Mouse (Mus musculus) embryo, embryonic 11.5 days (tissue): ENCODE measurements around the gene Cenpl.
"Not testable (repeated sequence)": the region's sequence is repeated elsewhere in the genome, so short reads cannot be mapped to it uniquely, and the experiment has no call there.

Experiments used
- DNase-seq: peaks from one replicate; pipeline ENCODE4 v3.0.0-alpha.2; 2012; ENCODE audit warnings: low read depth, low spot score

Gene Cenpl

DNA sequence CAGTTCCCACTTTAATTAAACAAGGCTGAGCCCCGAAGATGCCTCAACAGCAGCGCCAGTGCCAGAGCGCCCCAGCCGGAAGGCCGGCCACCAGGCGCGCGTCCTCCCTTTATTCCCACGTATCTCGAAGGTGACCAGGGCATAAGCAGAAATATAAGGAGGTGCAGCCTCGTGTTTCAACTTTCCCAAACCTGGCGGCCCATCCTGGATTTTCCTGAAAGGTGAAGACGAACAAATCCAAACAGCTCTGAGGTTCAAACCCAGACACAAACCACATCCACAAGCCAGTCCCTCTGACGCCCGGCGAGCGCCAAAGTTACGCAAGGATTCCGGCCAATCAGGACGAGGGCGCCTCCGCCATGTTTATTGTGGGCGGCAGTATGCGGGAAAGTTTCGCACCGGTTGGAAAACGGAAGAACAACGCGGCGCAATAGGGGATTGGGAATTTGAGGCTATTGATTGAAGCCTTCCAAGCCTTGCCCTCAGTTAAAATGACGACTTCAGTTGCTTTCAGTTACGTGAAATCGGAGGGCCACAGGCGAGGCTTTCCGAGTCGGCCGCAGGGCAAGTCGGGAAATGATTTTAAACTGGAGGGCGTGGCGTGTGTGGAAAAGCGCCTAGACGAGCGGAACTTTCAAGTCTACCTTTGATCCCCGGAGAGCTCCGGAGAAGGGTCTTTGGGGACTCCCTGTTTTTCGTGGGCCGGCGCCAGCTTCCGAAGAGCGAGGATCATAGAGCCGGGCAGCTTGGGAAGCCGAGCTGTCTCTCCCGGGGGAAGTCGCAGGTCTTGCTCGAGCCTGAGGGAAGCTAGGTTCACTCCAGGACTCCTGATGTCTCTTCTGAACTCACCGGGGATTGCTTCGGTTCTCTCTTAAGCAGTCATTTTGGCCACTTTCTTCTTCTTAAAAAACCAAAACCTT is at the start of gene Cenpl, which contains the start of gene Dars2:
Gene Cenpl, plus strand, starts transcription at position 362 of the 920 bp plus-strand sequence.
Gene Dars2, minus strand, starts transcription at position 307 of the 920 bp plus-strand sequence.
- DNase-seq: peak; percentile 91

DNA sequence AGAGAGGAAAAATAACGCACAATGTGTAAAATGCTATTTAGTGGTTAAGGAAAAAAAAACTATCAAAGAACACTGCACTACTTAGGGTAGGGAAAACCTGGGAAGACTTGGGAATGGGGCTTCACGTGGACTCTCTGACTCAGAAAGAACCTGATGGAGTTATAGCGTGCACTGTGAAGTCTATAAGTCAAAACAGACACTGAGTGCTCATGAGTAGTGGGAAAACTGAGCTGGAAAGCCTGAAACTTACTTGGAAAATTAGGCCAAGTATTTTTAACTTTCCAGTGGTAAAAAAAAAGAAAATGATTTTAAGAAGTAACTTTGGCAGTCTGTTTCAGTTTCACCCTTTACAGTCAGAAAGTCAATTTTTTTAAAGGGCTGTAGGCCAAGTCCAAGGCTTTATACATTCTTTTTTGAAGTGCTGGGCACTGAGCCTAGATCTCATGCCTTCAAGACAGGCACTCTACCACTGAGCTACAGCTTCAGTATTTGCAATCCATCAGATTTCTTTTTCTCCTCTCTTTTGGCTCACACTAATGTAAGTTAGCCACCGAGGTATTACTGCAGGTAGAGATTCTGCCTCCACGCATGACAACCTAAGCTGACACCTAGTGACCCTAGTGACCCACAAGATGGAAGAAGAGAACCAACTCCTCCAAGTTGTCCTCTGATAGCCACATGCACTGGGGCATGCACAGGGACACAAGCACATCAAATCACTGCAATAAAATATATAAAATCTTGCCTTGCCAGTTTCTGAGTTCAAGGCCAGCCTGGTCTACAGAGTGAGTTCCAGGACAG is 44.9 kb upstream of the Cenpl start:
- no peak for DNase-seq

DNA sequence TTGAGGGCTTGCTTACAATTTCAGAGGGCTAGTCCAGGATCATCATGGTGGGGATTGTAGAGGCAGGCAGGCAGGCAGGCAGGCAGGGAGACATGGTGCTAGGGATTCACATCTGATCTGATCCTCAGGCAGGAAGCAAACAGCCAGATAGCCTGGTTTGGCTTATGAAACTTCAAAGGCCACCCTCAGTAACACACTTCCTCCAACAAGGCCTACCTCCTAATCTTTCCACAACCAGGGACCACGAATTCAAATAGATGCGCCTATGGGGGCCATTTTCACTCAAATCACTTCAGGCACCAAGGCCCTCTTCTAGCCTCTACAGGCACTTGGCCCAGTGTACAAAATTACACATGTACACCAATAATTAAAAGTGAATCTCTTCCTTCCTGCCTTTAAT is 43.3 kb upstream of the Cenpl start:
- DNase-seq: no peak

DNA sequence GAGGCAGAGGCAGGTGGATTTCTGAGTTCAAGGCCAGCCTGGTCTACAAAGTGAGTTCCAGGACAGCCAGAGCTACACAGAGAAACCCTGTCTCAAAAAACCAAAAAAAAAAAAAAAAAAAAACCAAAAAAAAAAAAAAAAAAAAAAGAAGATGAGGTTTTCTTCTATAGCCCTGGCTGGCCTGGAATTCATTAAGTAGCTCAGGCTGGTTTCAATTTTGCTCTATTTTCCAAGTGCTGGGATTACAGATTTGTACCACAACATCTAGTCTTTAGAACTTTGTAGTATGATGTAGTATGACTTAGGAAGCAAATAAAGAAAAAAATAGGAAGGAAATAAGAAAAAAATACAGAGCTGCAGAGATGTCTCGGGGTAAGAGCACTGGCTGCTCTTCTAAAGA is 42.1 kb upstream of the Cenpl start:
- not testable (repeated sequence) for DNase-seq

DNA sequence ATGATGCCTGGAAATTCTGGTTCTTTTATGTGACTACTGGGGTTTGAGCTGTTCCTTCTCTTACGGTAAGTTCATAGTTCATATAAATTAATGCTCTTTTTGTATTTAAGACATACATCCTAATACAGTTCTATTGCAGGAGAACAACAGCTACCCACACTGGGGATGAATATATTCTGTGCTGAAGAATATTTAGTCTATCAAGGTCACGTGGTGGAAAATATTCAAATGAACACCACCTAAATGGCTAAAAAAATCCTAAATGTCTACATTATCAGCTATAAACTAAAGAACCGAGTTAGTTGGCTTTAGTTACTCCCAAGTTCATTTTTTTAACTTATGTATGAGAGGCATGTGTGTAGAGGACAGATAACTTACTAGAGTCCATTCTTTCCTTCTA is 40.5 kb upstream of the Cenpl start:
- DNase-seq: no peak

DNA sequence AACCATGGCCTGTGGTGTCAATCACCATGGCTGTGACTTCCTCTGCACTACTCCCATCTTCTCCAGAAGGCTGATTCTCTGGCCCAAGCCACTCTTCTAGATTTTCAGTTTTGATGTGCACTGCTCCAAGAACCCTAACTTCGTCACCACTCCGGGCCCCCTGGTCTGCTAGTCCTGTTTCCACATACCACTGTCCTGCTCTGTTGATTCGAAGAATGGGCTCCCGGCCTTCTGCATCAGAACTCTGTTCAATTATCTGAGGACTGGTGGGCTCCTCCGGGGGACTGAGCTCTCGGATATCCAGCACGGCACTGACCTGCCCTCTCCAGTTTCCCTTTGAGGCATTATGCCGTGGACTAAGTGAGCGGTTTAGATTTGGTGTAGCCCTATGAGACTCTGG is 38.6 kb upstream of the Cenpl start:
- no peak for DNase-seq

DNA sequence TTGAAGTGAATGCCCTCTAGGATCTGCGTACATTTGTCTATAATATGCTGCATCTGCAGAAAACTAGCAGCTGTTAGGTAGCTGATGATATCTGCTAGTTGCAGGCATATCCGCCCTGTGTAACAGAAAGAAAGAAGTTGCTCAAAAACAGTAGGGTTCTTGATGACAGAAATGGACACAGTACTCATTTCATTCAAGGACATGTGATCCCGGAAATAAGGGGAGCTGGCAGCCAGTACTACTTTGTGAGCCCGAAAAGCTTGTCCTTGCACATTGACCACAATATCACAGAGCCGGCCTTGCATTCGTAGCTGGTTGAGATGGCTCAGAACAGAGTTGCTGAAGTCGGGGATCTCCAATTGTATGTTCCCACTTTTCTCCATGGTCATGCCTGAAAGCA is 38.2 kb upstream of the Cenpl start:
- no peak for DNase-seq

DNA sequence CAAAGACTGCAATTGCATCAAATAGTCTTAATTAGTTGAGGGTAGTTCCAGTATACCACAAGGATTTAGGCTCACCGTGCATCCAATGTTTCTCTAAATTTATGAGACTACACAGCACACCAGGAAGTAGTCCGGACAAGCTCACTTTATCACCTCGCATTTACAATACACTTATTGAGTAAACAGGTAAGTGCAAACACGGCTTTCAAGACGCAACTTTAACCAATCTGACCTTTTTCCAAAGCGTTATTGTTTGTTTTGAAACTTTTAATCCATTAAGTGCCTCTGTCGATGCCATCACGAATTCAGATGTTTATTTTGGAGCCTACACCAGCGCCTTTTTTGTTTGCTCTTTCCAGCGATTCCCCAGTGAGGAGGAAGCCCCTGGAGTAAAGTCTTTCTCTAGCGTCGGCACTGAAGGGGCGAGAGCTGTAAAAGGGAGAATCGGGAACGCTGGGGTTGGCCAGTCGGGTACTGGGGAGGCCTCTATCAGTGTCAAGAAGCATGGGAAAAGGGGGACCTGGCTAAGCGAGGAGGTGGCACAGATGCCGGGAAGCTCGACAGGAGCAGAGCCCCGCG is 36.6 kb upstream of the Cenpl start:
- no peak for DNase-seq

DNA sequence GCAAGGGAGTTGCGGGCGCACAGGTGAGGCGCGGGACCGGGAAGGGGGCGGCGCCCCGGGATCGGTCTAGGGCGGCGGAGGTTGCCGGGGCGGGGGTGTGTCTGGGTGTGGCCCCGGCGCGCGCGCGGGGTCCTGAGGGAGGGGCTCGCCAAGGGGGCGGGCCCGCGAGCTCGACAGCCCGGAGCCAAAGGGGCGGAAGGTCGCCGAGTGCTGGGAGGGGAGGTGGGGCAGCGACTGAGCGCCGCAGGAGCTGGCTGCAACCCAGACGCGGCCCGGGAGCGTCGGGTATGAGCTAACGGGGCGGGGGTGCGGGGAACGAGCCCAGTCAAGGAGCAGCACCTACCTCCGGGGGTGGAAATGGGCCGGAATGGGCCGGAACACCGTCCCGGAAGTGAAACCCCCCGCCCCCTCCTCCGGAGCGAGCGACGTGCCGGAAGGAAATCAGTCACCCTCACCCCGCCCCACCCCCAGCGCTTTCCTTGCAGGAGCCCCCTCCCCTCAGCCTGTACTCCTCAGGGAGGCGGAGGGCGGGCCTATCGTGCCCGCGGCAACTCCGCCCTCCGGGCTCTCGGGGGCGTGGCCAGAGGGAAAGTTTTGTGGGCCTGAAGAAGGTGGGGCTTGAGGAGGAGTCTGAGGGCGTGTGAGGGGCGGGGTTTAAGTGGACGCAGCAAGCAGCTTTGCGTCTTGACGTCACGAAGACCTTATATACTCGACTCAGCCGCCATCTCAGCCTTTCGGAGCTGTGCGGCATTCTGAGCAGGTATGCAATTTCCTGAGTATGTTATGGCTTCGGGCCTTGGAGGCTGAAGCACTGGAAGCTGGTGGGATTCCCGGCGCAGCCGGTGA is 35.9 kb upstream of the Cenpl start, which contains the start of gene Zbtb37:
Gene Zbtb37, minus strand, starts transcription at position 415 of the 846 bp plus-strand sequence.
- peak; percentile 100 for DNase-seq

DNA sequence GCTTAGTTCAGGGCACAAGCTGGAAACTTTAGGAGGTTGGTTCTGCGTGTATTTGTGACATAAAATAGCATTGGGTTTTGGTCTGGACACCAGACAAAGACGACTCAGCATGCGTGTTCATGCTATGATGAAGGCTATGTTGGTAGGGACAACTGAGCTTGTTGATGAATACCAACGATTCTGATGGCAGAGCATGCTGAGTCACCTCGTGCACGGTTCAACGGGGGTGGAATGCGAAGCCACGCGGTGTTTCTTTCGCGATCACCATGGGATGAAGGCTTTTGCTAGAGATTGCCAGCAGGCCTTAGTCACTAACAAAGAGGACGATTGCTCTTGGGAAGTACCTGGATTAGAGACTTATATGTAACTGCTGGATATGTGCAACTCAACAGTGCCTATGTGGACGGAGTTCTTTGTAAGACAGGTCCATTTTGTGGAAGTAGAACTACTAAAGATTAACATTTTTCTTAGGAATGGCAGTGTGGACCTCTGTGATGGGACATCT is 35.2 kb upstream of the Cenpl start:
- no peak for DNase-seq

DNA sequence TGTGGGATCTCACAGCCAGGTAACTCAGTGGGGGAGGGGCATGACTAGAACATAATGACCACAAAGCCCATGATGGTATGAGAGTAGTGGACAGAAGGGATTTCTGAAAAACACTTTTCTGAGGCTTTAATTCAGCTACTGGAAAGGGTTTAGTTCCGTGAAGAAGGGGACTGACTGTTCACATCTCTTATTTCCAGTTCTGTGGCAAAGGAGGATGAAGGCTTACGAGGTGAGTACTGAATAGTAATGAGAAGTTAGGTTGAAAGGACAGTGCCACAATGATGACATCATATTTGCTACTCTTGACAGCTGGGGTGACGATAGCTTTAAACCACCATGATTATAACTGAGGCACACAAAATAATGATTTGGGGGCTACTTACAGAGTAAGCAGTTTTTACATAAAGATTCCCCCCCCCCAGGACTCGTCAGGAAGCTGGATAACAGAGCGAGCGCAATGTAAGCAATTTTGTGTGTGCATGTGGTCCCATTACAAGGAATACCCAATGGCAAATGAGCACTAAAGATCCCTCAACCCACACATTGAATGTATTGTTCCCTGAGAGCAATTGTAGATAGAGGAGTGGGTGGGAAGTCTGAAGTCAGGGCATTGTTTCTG is 34.6 kb upstream of the Cenpl start:
- DNase-seq: no peak

DNA sequence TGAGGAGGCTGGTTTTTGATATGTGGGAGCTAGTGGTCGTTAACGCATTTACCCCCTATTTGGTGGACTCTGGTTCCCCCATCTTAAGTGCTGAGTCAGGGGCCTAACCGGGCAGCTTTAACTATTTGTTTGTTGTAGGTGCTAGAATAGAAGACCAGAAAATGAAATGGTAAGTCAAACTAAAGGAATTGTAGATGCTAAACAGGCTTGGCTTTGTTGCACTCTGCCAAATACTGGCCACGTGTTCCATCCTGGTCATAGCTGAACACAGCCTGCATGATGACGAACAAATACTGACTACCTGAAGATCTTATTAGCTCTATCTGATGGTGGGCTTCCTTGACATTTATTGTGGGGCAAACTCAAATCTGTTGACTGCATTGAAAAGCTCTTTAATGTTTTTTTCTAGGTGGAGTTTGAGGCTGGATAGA is 34.1 kb upstream of the Cenpl start:
- no peak for DNase-seq

DNA sequence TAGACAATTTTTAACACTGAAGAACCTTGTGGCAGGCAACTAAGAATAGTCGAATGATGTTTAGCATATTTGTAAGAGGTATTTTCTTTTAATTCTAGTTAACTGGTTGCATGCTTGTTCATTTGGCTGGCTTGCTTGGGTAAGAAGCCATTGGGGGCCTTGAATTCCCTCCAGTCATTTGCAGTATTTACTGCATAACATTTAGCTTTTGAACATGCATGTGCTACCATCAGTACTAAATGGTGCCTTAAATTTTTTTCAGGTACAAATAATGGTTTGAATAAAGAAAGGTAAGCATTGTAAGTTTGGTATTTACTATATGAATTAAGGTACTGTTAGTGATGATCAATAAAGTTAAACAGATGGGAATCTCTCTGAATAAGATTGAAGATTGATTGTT is 33.5 kb upstream of the Cenpl start:
- DNase-seq: no peak

DNA sequence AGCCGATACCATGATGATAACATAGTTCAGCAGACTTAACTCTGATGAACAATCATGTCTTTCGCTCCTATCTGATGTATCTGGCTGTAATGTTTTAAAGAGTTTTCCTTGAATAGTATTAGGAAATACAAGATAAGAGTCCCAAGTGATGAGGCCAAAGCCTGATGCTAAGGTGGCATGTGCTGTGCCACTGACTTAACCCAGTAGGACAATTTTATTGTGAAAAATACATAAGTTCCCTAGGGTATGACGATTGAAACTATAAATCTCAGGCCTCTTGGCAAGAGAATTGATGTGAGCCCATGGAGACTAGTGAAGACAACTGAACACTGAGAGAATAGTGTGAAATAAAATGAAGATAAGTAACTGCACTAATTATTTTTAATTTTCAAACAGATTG is 32.9 kb upstream of the Cenpl start:
- DNase-seq: no peak

DNA sequence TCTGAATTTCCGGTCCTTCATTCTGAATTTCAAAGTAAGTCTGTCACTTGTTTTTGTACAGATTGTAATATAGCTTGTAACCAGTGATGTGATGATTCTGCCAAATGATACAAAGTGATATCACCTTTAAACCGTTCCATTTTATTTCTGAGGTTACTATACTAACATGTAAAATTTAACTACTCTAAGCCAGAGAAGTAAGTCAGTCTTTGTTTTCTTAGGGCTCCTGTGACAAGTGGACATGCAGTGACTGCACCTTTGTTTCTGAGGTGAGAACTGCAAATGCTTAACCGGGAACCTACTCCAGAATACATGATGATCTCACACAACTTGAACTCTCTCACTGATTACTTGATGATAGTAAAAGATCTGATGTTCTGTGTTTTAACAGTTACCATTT is 32.5 kb upstream of the Cenpl start:
- DNase-seq: no peak

DNA sequence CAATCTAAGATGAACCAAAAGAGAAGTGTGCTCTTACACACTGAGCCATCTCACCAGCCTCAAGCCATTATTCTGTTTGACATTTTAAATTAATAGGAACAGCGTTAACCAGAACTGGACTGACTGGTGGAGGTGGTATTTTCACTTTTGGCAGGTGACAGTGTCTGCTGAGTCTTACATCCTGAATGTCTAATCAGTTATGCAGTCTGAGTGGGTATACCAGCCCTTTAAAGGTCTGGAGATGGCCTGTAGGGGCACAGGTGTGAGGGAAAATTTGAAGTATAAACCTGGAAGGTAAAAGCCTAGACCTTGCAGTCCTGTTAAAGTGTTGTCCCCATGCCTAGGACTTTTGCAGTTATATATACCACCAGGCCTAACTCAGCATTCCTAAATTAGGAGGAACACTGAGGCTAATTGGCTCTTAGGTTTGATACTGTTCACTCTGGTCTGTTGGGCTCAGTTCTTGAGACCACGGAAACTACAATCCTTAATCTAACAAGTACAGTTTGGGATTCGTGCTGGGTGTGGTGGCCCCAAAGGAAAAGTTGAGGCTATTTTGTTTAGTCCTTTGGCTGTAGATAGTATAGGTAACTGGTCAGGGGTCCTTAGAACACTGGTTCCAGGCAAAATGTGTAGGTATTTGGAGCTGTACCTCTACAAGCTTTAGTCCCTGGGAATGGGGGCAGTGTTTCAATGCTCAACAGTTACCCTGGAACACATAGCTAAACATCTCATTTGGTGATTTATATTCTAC is 31.4 kb upstream of the Cenpl start:
- no peak for DNase-seq

DNA sequence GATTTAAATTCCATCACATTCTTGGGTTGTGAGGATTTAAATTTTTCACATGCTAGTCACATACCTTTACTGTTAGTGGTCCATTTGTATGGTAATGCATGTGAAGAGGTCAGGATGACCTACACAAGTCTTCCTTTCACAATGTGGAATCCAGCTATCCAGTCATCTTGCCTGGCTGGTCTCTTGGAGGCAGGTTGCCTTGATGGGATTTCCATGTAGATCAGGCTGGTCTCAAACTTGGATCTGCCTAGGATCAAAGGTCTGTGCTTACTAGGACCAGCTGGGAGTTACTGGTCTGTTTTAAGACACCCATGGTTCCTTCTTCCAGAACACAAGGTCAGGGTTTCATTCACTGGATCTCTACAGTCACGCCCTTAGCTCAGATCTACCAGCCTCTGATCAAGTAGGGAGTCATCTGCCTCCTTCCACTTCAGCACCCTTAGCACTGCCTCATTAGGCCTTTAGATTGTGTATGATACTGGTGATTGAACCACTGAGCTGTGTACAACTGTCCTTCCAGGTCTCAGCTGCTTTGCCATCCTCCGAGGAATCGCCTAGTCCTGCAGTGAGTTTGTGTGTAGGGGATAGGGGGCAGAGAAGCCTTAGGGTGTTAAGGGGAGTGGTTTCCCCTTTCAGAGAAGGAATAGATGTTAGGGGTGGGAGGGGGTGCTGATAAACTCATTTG is 30.6 kb upstream of the Cenpl start:
- DNase-seq: no peak

DNA sequence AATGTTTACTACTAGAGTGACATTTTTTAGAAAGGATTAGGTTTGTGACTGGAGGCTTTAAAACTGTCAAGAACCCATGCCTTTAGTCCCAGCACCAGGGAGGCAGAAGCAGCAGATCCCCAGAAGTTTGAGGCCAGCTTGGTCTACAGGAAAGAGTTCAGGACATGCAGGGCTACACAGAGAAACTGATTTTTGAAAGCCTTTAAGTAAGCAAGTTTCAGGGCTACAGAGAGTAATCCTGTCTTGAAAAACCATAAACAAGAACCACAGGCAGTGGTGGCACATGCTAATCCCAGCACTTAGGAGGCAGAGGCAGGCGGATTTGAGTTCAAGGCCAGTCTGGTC is 30.1 kb upstream of the Cenpl start:
- DNase-seq: no peak

DNA sequence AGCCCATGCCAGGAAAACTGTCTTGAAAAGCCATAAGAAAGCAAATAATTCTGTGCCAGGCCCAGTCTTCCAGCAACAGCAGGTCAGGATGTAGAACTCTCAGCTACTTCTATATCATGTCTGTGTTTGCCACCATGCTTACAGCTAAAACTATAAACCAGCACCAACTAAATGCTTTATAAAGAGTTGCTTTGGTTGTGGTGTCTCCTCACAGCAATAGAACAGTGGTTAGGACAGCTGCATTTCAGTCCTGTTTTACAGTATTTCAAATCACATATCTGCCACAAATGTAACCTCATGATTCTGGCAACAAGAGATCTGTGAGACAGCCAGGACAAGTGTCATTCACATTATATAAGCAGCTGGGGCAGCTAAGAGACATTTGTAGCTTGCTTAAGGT is 29.7 kb upstream of the Cenpl start:
- no peak for DNase-seq
